Mouse (Mus musculus): ENCODE data around the gene Gypa. TPM values are rescaled to one million over a fixed set of nuclear protein-coding genes. Genes with fewer than 3 reads are reported as not detected.

The Gypa gene
- total RNA-seq, 1 experiment from 2014 or later, result 0.27 TPM

DNA sequence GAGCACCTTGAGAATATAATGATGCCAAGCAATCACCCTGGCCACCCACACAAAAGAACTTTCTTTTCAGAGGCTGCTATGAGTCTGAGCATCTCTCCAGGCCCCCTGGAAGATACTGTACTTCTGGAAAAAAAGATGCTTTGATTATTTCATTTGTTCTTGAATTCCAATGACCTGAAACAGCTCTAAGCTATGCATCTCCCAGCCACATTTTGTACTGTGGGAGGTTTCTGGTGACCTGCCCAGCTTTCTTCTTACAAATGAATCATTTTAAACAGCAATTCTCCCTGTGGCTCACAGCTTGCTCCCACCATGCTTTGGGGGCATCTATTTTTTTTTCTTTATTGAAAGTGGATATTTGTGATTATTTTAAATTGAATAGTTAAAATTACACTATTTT lies 56.9 kb downstream of the Gypa start:
- no peak for DNase-seq

DNA sequence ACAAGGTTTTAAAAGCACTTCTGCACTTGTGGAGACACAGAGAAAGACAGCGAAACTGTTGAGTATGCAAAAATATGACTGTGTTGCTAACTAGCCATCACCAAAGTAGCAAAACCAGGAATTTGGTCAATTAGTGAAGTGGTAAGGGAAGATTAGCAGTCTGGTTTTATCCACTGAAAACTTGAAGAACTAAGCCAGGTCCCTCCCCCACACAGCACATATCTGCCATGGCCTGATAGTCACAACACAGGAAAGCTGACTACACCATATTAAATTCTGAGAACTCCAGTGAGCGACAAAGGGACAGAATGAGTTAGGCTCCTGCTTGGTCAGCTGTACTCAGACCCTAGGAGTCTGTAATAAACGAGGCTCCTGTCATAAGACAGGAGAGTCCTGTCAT lies 57.7 kb downstream of the Gypa start:
- DNase-seq, result no peak

DNA sequence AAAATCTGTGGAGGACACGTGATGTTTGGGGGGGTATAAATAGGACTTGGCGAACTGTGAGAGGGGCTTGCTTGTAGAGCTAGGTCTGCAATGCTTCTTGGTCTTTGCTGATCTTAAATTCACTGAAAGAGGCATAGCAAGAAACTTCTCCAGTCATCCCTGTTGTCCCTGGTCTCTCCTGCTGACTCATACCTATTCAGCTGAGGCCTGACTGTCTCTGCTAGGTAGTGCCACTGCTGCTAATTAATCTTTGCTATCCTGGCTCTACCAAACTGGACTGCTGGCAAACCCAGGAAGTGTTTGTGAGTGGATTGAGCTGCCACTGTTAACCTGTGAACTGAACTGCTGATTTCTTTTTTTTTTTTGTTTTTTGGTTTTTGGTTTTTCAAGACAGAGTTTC lies 61.4 kb downstream of the Gypa start:
- DNase-seq, result no peak

Other genes with a start within 250 kb of the Gypa start
- not detected in 2 replicates for gene Frem3, start 117.3 kb downstream of the Gypa start, total RNA-seq (2021)
- gene Smarca5, start 245.7 kb downstream of the Gypa start, total RNA-seq (2021), result 61.4 and 77.5 TPM in 2 replicates

All from adrenal gland, postnatal 25 days (tissue).